Mouse (Mus musculus) lung, adult 2 months (tissue): Measurements from ENCODE around the gene Tmem216.
A peak's percentile ranks its signal among the peaks of the same experiment; 100 is the strongest.

Experiments
- CTCF ChIP-seq: fragments of 200-500 bp; IDR thresholded peaks from 2 replicates; pipeline ENCODE4 v1.5.1; 2011; ENCODE audit warnings: mild to moderate bottlenecking, low read length, control low read depth; ENCODE audit not compliant: insufficient read depth
- POLR2A ChIP-seq: fragments of 200-500 bp; IDR thresholded peaks from 2 replicates; pipeline ENCODE4 v1.6.1; 2011; ENCODE audit warnings: low read depth, mild to moderate bottlenecking, control low read depth, low read length, borderline replicate concordance; ENCODE audit errors: extremely low read depth

DNA sequence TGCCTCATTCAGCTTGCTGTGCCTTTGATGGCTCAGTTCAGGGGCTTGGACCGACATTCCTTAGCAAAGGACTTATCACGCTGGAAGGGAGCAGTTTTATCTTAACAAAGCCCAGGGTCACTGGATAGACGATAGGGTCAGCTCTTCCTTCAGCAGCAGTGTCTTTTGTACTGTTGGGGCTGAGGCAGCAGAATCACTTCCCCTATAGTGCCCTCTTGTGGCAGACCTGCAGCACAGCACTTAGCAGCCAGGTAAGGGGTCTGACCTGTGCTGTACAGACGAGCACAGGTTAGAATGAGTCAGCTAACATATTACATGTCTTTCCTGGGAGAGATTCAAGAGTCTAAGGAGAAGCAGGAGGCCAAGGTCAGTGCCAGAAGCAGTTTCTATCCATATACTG is 53.5 kb downstream of the Tmem216 start:
- TF ChIP-seq CTCF (peak; percentile 95), POLR2A (no peak)
